Mouse (Mus musculus) left cerebral cortex, adult 9 months (tissue): ENCODE measurements at regions not wholly inside any gene's neighbourhood (a gene's known extent, or its start where the extent isn't known, plus 50 kb on each side); places are given as distances from the start of the nearest gene placed in this dataset.
A peak's percentile ranks its signal among the peaks of the same experiment; 100 is the strongest.

Experiments used
- DNase-seq, 2 experiments: peaks; one replicate each; pipeline ENCODE4 v3.0.0; 2022; ENCODE audit warnings: low spot score in 2 of 2

GRCm38 (mm10) chr14:105718676-105719441 is 177.8 kb downstream of the Spry2 start:
- DNase-seq, result peak in 1 of 2 experiments; percentile 55

DNA sequence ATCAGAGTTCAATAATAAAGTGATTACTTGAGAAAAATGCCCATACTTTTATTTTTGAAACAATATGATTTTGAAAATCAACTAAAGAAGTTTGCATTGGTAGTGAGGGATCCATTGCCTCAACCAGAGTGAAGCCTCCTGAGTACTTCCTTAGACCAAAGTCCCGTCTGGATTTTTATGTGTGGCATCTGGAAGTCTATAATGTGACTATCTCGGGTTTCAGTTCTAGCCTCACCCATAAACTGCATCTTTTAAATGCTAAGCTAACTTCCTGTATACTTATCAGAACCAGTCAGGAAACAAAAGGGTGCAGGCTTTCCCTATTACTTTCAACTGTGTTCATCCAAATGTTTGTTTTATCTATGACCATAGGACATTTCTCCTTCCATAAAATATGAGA is 178.8 kb downstream of the Spry2 start:
- DNase-seq, result no peak

DNA sequence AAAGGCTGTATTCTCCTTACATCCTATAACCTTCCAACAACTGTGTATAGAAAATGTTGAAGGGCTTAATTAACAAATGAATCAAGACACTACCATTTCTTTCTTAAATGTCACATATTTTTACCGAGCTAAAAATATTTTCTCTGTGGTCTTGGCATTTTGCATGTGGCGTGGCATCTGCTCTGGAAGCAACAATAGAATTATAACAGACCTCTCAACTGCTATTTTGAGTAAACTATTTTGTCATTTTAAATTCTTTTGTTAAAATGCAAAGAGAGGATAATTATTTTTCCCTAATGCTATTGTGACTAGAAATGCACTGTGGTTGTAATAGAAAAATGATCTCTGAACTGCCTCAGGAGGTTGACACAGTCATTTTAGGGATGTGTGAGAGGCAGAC is 187.9 kb downstream of the Spry2 start:
- no peak for DNase-seq

GRCm38 (mm10) chr14:105706756-105707155 is 189.9 kb downstream of the Spry2 start:
- DNase-seq, result no peak

DNA sequence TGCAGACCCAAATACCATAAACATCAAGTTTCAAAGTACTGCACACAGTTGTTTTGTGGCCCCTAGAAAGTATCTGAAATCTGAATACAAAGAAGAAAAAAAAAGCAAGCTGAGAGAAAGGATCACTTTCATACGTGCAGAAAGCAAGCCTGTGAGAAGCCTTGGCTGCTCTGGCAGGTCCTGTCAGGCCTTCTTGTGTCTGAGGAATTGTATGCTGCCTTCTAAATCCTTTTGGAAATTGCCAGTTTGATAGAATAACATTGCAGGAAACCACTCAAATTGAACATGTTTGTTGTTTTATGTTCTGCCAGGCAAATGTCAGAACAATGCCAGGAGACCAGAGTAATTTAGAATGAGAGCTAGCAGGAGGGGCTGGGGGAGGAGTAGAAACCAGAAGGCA is 198.0 kb downstream of the Spry2 start:
- no peak for DNase-seq

- DNase-seq, result no peak
Measured at GRCm38 (mm10) chr14:105698086-105698485, 198.5 kb downstream of the Spry2 start.

DNA sequence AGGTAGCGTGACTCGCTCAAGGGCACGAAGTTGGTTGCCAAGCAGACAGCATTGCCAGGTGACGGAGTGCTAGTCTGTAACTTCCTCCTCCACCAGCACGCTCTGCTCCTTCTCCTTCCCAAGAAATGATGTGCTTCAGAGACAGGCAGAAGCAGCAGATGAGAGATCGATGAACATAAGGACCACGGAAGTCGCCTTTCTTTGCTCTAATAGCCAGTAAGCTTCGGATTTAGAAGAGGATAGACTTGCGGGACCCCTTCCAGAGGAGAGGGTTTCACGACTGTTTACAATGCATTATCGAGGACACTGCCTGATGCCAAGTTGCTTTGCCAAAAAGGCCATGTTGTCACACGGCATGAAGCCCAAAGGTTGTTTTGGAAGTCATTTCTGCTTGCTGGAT is 199.2 kb downstream of the Spry2 start:
- no peak for DNase-seq

GRCm38 (mm10) chr14:105694969-105695368 is 201.7 kb downstream of the Spry2 start:
- DNase-seq, result no peak

- DNase-seq, result no peak
Measured at GRCm38 (mm10) chr14:105693713-105694112, 202.9 kb downstream of the Spry2 start.

DNA sequence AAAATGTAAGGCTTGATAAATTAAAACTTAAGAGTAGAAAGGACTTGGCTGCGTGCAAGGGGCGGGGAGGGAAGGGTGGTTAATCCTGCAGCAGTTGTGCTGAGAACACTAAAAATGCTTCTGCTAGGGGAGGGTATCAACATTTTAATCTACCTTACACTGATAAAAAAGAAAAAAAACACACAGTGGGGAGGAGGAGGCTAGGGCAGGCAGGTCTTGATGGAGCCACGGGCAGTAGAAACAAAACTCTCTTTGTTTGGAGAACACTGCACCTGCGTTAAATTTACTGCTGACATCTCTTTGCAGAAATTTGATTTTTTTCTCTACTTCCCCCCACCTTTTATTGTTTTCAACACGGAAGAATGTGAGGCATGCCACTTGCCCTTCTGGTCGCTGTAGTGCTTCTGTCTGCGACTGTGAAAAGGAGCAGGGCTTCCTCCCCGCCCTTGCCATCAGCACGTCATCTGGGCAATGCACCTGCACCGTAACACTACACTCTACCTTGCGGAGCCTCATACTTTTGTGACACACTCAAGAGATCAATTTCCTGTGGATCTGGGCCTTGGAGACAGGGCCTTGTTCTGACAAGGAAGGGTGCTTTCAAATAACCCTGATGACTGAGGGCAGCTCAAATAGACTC is 211.7 kb downstream of the Spry2 start:
- DNase-seq, result no peak

GRCm38 (mm10) chr14:105684329-105684728 is 212.3 kb downstream of the Spry2 start:
- DNase-seq, result no peak

GRCm38 (mm10) chr14:105676646-105676930 is 220.0 kb downstream of the Spry2 start:
- no peak for DNase-seq

- no peak for DNase-seq
Measured at GRCm38 (mm10) chr14:105675801-105676645, 220.6 kb downstream of the Spry2 start.

- DNase-seq, result no peak
Measured at GRCm38 (mm10) chr14:105675006-105675405, 221.6 kb downstream of the Spry2 start.

GRCm38 (mm10) chr14:105668969-105669368 is 227.7 kb downstream of the Spry2 start:
- DNase-seq, result peak; percentile 81 to 91

DNA sequence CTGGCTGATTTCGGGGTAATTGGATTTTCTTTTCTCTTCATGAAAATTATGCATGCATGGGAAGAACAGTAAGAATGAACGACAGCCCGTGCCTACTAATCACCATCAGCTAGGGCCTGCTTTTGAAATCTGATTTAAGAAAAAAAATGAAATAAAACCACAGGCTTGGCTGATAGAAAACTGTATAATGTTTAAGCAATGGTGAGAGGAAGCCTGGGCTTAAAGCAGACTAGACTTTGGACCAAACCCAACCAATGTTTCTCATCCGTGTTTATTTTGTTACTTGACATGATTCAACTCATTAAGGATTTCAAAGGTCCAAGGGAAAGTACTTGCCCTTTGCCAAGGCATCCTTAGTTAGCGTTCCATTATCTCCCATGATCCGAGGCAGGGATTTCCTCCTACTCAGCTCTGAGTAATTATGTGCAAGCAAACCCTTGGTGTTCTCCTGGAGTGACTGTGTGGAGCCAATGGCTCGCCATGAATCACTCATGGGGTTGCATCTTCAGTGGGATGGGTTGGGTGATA is 231.9 kb downstream of the Spry2 start:
- DNase-seq, result no peak

- no peak for DNase-seq
Measured at GRCm38 (mm10) chr14:105663472-105663871, 233.1 kb downstream of the Spry2 start.

- DNase-seq, result no peak
Measured at GRCm38 (mm10) chr14:105662839-105663238, 233.8 kb downstream of the Spry2 start.

GRCm38 (mm10) chr14:105658316-105658715 is 238.3 kb downstream of the Spry2 start:
- DNase-seq, result peak; percentile 38 to 49

- no peak for DNase-seq
Measured at GRCm38 (mm10) chr14:105647166-105647565, 249.5 kb downstream of the Spry2 start.

DNA sequence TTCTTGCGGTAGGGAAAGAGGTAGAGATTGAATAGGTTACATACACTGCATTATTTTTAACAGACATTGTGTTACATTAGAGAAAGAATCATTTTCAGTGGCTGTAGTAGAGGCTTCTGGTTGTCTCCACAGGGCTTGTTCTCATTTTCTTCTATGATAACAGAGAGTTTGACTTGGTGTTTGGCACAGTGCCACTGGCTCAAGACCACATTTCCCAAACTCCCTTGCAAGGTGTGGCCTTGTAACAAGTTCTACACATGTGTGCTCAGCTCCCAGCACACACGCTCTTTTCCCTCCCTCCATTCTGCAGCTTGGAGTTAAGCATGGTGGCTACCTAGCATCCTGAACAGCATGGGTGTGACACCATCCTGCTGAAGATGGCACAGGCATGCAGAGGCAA is 252.2 kb downstream of the Spry2 start:
- DNase-seq, result no peak

GRCm38 (mm10) chr14:105643285-105643957 is 253.2 kb downstream of the Spry2 start:
- DNase-seq, result no peak
